Mouse (Mus musculus): ENCODE data around the gene Ccdc34. TPM values are rescaled to one million over a fixed set of nuclear protein-coding genes. Genes with fewer than 3 reads are reported as not detected.

Ccdc34 gene
- polyA plus RNA-seq, 1 experiment, result 45.9 TPM

GRCm38 (mm10) chr2:109991754-109992153, 25.9 kb upstream of the Ccdc34 start:
- H3K4me1 ChIP-seq (ENCODE audit: control insufficient read depth, insufficient read depth, low read length), result no peaks in the 10 kb centered on the region
- H3K9ac ChIP-seq (ENCODE audit: low read depth, poor library complexity, severe bottlenecking), result no peak overlapping the region
- H3K4me3 ChIP-seq (ENCODE audit: low read depth, low read length), result no peak overlapping the region
- H3K27me3 ChIP-seq (ENCODE audit: control insufficient read depth, insufficient read depth, low read length, poor library complexity, severe bottlenecking), result no peaks in the 10 kb centered on the region
- TF ChIP-seq POLR2A (IDR thresholded peaks at IDR 0.05; ENCODE audit: insufficient read depth, low read length) (no peak), EP300 (IDR thresholded peaks at IDR 0.05; ENCODE audit: insufficient read depth, low read depth, low read length) (no peak), CTCF (IDR thresholded peaks at IDR 0.05; ENCODE audit: low read depth, low read length) (no peak)
- no peaks in the 10 kb centered on the region for H3K9me3 ChIP-seq (replicated peaks; ENCODE audit: control insufficient read depth, insufficient read depth, low read length, poor library complexity, severe bottlenecking)
- H3K36me3 ChIP-seq (ENCODE audit: control insufficient read depth, insufficient read depth, low read length, poor library complexity, severe bottlenecking), result peaks cover 2% of the 10 kb centered on the region; the same call in 1 of the 2 replicates
- H3K27ac ChIP-seq (ENCODE audit: insufficient read depth, low read length), result no peak overlapping the region

GRCm38 (mm10) chr2:109992448-109993073, 25.1 kb upstream of the Ccdc34 start:
- Histone ChIP-seq H3K9me3 (replicated peaks; ENCODE audit: control insufficient read depth, insufficient read depth, low read length, poor library complexity, severe bottlenecking) (no peaks in the 10 kb centered on the region), H3K4me3 (ENCODE audit: low read depth, low read length) (no peak overlapping the region), H3K27ac (ENCODE audit: insufficient read depth, low read length) (no peak overlapping the region), H3K27me3 (ENCODE audit: control insufficient read depth, insufficient read depth, low read length, poor library complexity, severe bottlenecking) (no peaks in the 10 kb centered on the region), H3K4me1 (ENCODE audit: control insufficient read depth, insufficient read depth, low read length) (no peaks in the 10 kb centered on the region), H3K9ac (ENCODE audit: low read depth, poor library complexity, severe bottlenecking) (no peak overlapping the region), H3K36me3 (ENCODE audit: control insufficient read depth, insufficient read depth, low read length, poor library complexity, severe bottlenecking) (peaks cover 2% of the 10 kb centered on the region; the same call in 1 of the 2 replicates)
- no peak for TF ChIP-seq POLR2A (IDR thresholded peaks at IDR 0.05; ENCODE audit: insufficient read depth, low read length)
- no peak for TF ChIP-seq CTCF (IDR thresholded peaks at IDR 0.05; ENCODE audit: low read depth, low read length)
- no peak for TF ChIP-seq EP300 (IDR thresholded peaks at IDR 0.05; ENCODE audit: insufficient read depth, low read depth, low read length)

- H3K4me3 ChIP-seq (ENCODE audit: low read depth, low read length), result no peak overlapping the region
- H3K9me3 ChIP-seq (replicated peaks; ENCODE audit: control insufficient read depth, insufficient read depth, low read length, poor library complexity, severe bottlenecking), result no peaks in the 10 kb centered on the region
- H3K27ac ChIP-seq (ENCODE audit: insufficient read depth, low read length), result no peak overlapping the region
- H3K36me3 ChIP-seq (ENCODE audit: control insufficient read depth, insufficient read depth, low read length, poor library complexity, severe bottlenecking), result peaks cover 2% of the 10 kb centered on the region; the same call in 1 of the 2 replicates
- no peak overlapping the region for H3K9ac ChIP-seq (ENCODE audit: low read depth, poor library complexity, severe bottlenecking)
- H3K27me3 ChIP-seq (ENCODE audit: control insufficient read depth, insufficient read depth, low read length, poor library complexity, severe bottlenecking), result no peaks in the 10 kb centered on the region
- no peak for TF ChIP-seq POLR2A (IDR thresholded peaks at IDR 0.05; ENCODE audit: insufficient read depth, low read length)
- TF ChIP-seq EP300 (IDR thresholded peaks at IDR 0.05; ENCODE audit: insufficient read depth, low read depth, low read length), result no peak
- no peak for TF ChIP-seq CTCF (IDR thresholded peaks at IDR 0.05; ENCODE audit: low read depth, low read length)
- no peaks in the 10 kb centered on the region for H3K4me1 ChIP-seq (ENCODE audit: control insufficient read depth, insufficient read depth, low read length)
These were observed 24.2 kb upstream of the Ccdc34 start for GRCm38 (mm10) chr2:109993404-109993803.

GRCm38 (mm10) chr2:109995061-109995460, 22.6 kb upstream of the Ccdc34 start:
- Histone ChIP-seq H3K27me3 (ENCODE audit: control insufficient read depth, insufficient read depth, low read length, poor library complexity, severe bottlenecking) (no peaks in the 10 kb centered on the region), H3K9me3 (replicated peaks; ENCODE audit: control insufficient read depth, insufficient read depth, low read length, poor library complexity, severe bottlenecking) (no peaks in the 10 kb centered on the region), H3K9ac (ENCODE audit: low read depth, poor library complexity, severe bottlenecking) (no peak overlapping the region), H3K4me1 (ENCODE audit: control insufficient read depth, insufficient read depth, low read length) (no peaks in the 10 kb centered on the region), H3K27ac (ENCODE audit: insufficient read depth, low read length) (no peak overlapping the region), H3K36me3 (ENCODE audit: control insufficient read depth, insufficient read depth, low read length, poor library complexity, severe bottlenecking) (peaks cover 9% of the 10 kb centered on the region), H3K4me3 (ENCODE audit: low read depth, low read length) (no peak overlapping the region)
- TF ChIP-seq POLR2A (IDR thresholded peaks at IDR 0.05; ENCODE audit: insufficient read depth, low read length) (no peak), CTCF (IDR thresholded peaks at IDR 0.05; ENCODE audit: low read depth, low read length) (no peak), EP300 (IDR thresholded peaks at IDR 0.05; ENCODE audit: insufficient read depth, low read depth, low read length) (no peak)

- H3K9me3 ChIP-seq (replicated peaks; ENCODE audit: control insufficient read depth, insufficient read depth, low read length, poor library complexity, severe bottlenecking), result no peaks in the 10 kb centered on the region
- peaks cover 9% of the 10 kb centered on the region for H3K36me3 ChIP-seq (ENCODE audit: control insufficient read depth, insufficient read depth, low read length, poor library complexity, severe bottlenecking)
- H3K27ac ChIP-seq (ENCODE audit: insufficient read depth, low read length), result no peak overlapping the region
- H3K27me3 ChIP-seq (ENCODE audit: control insufficient read depth, insufficient read depth, low read length, poor library complexity, severe bottlenecking), result no peaks in the 10 kb centered on the region
- TF ChIP-seq EP300 (IDR thresholded peaks at IDR 0.05; ENCODE audit: insufficient read depth, low read depth, low read length) (no peak), POLR2A (IDR thresholded peaks at IDR 0.05; ENCODE audit: insufficient read depth, low read length) (no peak), CTCF (IDR thresholded peaks at IDR 0.05; ENCODE audit: low read depth, low read length) (no peak)
- no peaks in the 10 kb centered on the region for H3K4me1 ChIP-seq (ENCODE audit: control insufficient read depth, insufficient read depth, low read length)
- no peak overlapping the region for H3K4me3 ChIP-seq (ENCODE audit: low read depth, low read length)
- no peak overlapping the region for H3K9ac ChIP-seq (ENCODE audit: low read depth, poor library complexity, severe bottlenecking)
These were observed 21.2 kb upstream of the Ccdc34 start for GRCm38 (mm10) chr2:109996411-109996810.

GRCm38 (mm10) chr2:110004668-110005067, 12.9 kb upstream of the Ccdc34 start:
- Histone ChIP-seq H3K4me3 (ENCODE audit: low read depth, low read length) (no peak overlapping the region), H3K9me3 (replicated peaks; ENCODE audit: control insufficient read depth, insufficient read depth, low read length, poor library complexity, severe bottlenecking) (no peaks in the 10 kb centered on the region), H3K4me1 (ENCODE audit: control insufficient read depth, insufficient read depth, low read length) (no peaks in the 10 kb centered on the region), H3K27ac (ENCODE audit: insufficient read depth, low read length) (no peak overlapping the region), H3K36me3 (ENCODE audit: control insufficient read depth, insufficient read depth, low read length, poor library complexity, severe bottlenecking) (peaks cover 30% of the 10 kb centered on the region), H3K9ac (ENCODE audit: low read depth, poor library complexity, severe bottlenecking) (no peak overlapping the region), H3K27me3 (ENCODE audit: control insufficient read depth, insufficient read depth, low read length, poor library complexity, severe bottlenecking) (no peaks in the 10 kb centered on the region)
- TF ChIP-seq CTCF (IDR thresholded peaks at IDR 0.05; ENCODE audit: low read depth, low read length) (no peak), EP300 (IDR thresholded peaks at IDR 0.05; ENCODE audit: insufficient read depth, low read depth, low read length) (no peak), POLR2A (IDR thresholded peaks at IDR 0.05; ENCODE audit: insufficient read depth, low read length) (no peak)

Data from ES-Bruce4 (cell line).